Mouse (Mus musculus): ENCODE measurements around the gene Dyrk1b.
"Not testable (repeated sequence)": the region's sequence is repeated elsewhere in the genome, so short reads cannot be mapped to it uniquely, and the experiment has no call there.

Dyrk1b gene

GRCm38 (mm10) chr7:28195414-28196098, 16.3 kb downstream of the Dyrk1b start:
- DNase-seq (ENCODE audit: low spot score in 2 of 2) = no peak

GRCm38 (mm10) chr7:28196528-28196927, 17.3 kb downstream of the Dyrk1b start:
- no peak for DNase-seq (ENCODE audit: low spot score in 2 of 2)

DNA sequence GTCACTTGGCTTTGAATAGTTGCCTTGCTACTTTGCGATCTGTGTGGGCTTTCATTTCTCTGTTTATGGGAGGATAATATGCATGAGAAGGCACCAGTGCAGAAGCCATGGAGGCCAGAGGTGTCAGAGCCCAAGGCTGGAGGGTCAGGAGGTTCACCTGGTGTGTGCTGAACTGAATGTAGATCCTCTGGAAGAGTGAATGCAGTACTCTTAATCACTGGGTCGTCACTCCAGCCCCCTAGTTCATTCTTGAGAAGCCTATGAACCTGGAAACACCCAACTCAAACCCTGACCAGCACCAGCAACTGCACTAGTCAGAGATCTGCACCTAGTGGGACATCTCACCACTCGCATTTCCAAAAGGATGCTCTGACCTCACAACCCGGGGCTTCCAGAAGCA, 19.8 kb downstream of the Dyrk1b start:
- DNase-seq (ENCODE audit: low spot score in 2 of 2) = no peak

GRCm38 (mm10) chr7:28203207-28204108, 24.2 kb downstream of the Dyrk1b start:
- DNase-seq (ENCODE audit: low spot score in 2 of 2) = no peak

DNA sequence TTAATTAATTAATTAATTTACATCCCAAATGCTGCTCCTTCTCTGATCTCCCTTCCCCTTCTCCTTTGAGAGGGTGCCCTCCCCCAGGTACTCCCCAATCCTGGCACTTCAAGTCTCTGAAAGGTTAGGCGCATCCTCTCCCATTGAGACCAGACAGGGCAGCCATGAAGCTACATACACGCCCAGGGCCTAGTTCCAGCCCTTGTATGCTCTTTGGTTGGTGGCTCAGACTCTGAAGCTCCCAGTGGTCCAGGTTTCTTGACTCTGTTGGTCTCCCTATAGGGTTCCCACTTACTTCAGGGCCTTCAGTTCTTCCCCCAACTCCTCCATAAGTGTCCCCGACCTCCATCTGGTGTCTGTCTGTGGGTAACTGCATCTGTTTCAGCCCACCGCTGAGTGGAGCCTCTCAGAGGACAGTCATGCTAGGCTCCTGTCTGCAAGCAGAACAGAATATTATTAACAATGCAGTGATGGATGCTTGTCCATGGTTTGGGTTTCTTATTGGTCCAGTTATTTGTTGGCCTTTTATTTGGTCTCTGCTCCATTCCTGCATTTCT, 26.9 kb downstream of the Dyrk1b start:
- DNase-seq (ENCODE audit: low spot score in 2 of 2) = no peak

GRCm38 (mm10) chr7:28208396-28208987, 29.2 kb downstream of the Dyrk1b start:
- no peak for DNase-seq (ENCODE audit: low spot score in 2 of 2)

DNA sequence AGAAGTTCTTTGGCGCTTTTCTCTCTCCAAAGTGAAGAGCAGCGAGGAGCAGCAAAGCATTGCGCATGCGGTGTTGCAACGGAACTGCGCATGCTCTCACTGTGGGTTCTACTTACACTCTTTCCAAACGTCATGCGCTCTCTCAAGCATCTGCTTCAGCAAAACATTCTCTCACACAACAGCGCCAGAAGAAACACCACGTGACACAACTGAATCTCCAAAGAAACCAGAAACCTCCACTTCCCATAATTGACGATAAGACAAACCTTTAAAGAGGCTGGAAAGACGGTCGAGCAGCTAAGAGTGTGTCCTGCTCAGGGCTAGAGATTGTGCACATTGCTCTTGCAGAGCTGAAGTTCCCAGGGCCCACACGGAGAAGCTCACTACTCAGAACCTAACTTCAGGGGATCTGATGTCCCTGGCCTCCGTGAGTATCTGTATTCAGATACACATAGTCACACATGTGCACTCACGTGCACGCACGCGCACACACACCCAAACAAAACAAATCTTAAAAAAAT, 29.8 kb downstream of the Dyrk1b start:
- DNase-seq (ENCODE audit: low spot score in 2 of 2) = peak; percentile 69 to 76

DNA sequence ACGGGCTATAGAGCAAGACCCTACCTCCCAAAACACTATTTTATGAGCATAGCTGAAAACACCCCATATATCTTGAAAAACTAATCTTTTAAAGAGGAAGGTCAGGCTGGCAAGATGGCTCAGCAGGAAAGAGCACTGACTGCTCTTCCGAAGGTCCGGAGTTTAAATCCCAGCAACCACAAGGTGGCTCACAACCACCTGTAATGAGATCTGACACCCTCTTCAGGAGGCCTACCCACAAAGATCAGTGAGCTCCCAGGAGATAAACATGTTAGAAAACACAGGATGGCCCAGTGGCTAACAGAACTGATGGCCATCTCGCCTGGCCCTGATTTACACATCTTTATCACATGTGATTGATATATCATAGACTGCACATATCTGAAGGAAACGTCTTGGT, 31.5 kb downstream of the Dyrk1b start:
- no peak for DNase-seq (ENCODE audit: low spot score in 2 of 2)

- no peak for DNase-seq (ENCODE audit: low spot score in 2 of 2)
Observed at GRCm38 (mm10) chr7:28214142-28214541, 34.9 kb downstream of the Dyrk1b start.

DNA sequence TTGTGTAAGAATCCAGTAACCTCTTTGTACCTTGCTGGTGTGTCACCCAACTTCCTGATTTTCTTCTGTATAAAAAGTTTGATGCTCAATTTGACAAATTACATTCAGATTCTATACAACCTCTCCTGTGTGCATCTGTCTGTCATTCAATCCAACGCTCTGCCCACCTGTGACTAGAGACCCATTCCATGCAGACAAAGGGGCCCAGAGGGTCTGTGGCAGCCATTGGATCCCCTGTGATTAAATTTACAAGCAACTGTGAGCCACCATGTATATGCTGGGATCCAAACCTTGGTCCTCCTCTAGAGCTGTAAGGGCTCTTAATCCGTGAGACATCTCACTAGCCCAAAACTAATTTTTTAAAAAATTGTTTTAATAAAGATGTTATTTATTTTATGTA, 36.7 kb downstream of the Dyrk1b start:
- DNase-seq (ENCODE audit: low spot score in 2 of 2) = not testable (repeated sequence)

DNA sequence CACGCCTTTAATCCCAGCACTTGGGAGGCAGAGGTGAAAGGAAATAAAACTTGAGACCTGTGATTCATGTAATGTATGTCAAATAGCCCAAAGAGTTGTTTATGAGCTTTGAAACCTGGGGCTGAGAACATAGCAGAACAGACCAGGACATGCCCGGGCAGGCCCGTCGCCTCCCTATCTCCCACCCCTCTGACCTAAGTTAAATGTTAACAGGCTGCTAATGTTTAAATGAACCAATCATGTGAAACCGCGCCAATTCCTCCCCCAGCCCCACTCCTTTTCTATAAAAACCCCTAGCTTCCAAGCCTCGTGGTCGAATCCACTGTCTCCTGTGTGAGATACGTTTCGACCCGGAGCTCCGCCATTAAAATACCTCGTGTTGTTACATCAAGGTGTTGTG, 38.5 kb downstream of the Dyrk1b start:
- DNase-seq (ENCODE audit: low spot score in 2 of 2) = not testable (repeated sequence)

- peak; percentile 24 to 53 for DNase-seq (ENCODE audit: low spot score in 2 of 2)
Observed at GRCm38 (mm10) chr7:28218951-28219740, 39.9 kb downstream of the Dyrk1b start.

DNA sequence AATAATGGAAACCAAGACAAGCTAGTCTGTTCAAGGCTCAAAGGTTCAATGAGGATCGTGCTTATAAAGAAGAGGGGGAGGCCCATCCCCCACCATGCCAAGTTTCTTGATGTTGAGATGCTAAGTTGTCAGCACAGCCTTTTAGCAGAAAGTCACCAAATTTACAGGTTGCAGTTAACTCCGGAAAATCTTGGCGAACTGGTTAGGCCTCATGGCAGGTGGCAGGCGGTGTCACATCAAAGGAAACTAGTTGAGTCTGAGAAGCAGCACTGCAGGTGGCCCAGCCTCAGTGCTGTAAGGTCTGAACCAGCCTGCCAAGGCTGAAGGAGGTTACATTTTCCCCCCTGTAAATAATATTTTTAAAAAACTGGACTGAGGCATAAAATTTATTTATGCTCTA, 47.6 kb downstream of the Dyrk1b start:
- not testable (repeated sequence) for DNase-seq (ENCODE audit: low spot score in 2 of 2)

DNA sequence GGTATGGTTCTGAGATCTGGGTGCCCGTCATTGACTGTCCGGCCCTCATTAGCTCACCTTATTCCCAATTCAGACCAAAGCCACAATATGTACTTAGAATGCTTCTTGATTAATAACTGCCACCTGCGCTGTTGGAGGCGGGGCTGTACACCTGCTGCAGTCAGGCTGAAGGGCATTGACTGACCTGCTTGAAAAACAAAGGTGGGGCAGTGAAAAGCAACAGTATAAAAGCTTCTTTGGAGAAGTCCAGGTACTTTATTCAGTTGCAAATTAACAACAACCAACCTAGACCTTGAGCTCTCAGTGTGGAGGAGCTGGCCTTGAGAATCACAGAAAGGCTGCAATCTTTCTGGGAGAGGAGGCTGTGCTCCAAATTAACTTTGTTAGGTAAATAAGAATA, 48.2 kb downstream of the Dyrk1b start:
- not testable (repeated sequence) for DNase-seq (ENCODE audit: low spot score in 2 of 2)

All from right cerebral cortex, postnatal 36 days (tissue).